Mouse (Mus musculus) heart, embryonic 10.5 days (tissue): ENCODE data around the gene Gm20671. TPM values are rescaled to one million over a fixed set of nuclear protein-coding genes. Genes with fewer than 3 reads are reported as not detected.
"Not testable (repeated sequence)": the region's sequence is repeated elsewhere in the genome, so short reads cannot be mapped to it uniquely, and the experiment has no call there.

Experiments used
- DNase-seq: peaks from one replicate; pipeline ENCODE4 v3.0.0-alpha.2; 2017; ENCODE audit warnings: low spot score
- H3K27ac ChIP-seq: fragments of 300-500 bp; sonication (generic); 2 replicates; pipeline ENCODE4 v1.5.1; 2016; ENCODE audit warnings: mild to moderate bottlenecking
- H3K27me3 ChIP-seq: fragments of 300-500 bp; sonication (generic); 2 replicates; pipeline ENCODE4 v1.6.1; 2016; ENCODE audit warnings: mild to moderate bottlenecking; ENCODE audit not compliant: poor library complexity, insufficient read depth, severe bottlenecking
- H3K36me3 ChIP-seq: fragments of 300-500 bp; sonication (generic); 2 replicates; pipeline ENCODE4 v1.6.1; 2016; ENCODE audit warnings: mild to moderate bottlenecking, moderate library complexity
- H3K4me1 ChIP-seq: fragments of 300-500 bp; sonication (generic); 2 replicates; pipeline ENCODE4 v1.6.1; 2016; ENCODE audit warnings: mild to moderate bottlenecking
- H3K4me3 ChIP-seq: fragments of 300-500 bp; sonication (generic); 2 replicates; pipeline ENCODE4 v1.5.1; 2016; ENCODE audit warnings: mild to moderate bottlenecking, moderate library complexity
- H3K9me3 ChIP-seq: fragments of 300-500 bp; sonication (generic); 2 replicates; pipeline ENCODE4 v1.6.1; 2016; ENCODE audit warnings: mild to moderate bottlenecking, moderate library complexity
- WGBS: fragments of 180-500 bp; shearing (Covaris S2); methylation state at CpG from one replicate; pipeline ENCODE4 v1.1.7; 2016; 5-methylcytosine and 5-hydroxymethylcytosine counted together
- polyA plus RNA-seq: library from polyadenylated mRNA; unstranded; fragments of >200 nt; fragmentation: Nextera tagmentation; extraction: Ambion mirVana; gene quantifications from 2 replicates; pipeline ENCODE4 v1.2.1, GENCODE M21; 2016

The Gm20671 gene
- polyA plus RNA-seq, 1 experiment from 2014 or later, result not detected

DNA sequence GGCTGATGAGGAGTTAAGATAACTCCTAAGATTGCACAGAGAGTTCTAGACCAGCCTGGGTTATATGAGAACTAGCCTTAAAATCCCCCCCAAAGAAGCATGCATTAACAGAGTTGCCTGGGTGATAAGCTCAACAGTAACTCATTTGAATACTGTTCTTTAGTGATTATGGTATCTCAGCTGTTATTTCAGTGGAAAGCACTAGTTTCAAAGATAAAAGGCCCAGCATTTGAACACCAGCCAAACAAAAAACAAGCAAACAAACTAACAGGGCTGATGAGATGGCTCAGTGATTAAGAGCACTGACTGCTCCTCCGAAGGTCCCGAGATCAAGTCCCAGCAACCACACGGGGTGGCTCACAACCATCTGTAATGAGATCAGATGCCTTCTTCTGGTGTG, 22.3 kb upstream of the Gm20671 start:
- Histone ChIP-seq H3K36me3 (peaks cover 56% of the 10 kb centered on the region), H3K27me3 (no peaks in the 10 kb centered on the region), H3K4me1 (peaks cover 12% of the 10 kb centered on the region), H3K4me3 (no peak overlapping the region), H3K27ac (no peak overlapping the region), H3K9me3 (no peaks in the 10 kb centered on the region)
- no peak for DNase-seq
- WGBS, result 92% methylated on average over 3 of the region's 3 CpGs

DNA sequence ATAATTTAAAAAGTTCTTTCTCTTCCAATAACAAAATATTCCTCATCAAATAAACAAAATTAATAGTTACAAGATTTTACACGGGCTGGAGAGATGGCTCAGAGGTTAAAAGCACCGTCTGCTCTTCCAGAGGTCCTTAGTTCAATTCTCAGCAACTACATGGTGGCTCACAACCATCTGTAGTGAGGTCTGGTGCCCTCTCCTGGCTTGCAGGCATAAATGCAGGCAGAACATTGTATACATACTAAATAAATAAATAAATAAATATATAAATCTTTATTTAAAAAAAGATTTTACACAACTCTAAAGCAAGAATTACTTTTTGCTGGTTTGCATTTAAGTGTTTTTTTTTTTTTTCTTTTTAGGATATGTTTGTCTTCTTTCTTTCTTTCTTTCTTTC, 13.1 kb upstream of the Gm20671 start:
- peaks cover 90% of the 10 kb centered on the region for H3K36me3 ChIP-seq
- H3K9me3 ChIP-seq, result no peaks in the 10 kb centered on the region
- H3K27me3 ChIP-seq, result no peaks in the 10 kb centered on the region
- H3K27ac ChIP-seq, result no peak overlapping the region
- DNase-seq, result no peak
- no peaks in the 10 kb centered on the region for H3K4me1 ChIP-seq
- H3K4me3 ChIP-seq, result no peak overlapping the region
- WGBS, result 92% methylated on average over 2 of the region's 2 CpGs

- peaks cover 89% of the 10 kb centered on the region for H3K36me3 ChIP-seq
- no peak overlapping the region for H3K4me3 ChIP-seq
- no peaks in the 10 kb centered on the region for H3K9me3 ChIP-seq
- no peaks in the 10 kb centered on the region for H3K4me1 ChIP-seq
- 92% methylated on average over 5 of the region's 5 CpGs for WGBS
- no peak for DNase-seq
- H3K27ac ChIP-seq, result no peak overlapping the region
- no peaks in the 10 kb centered on the region for H3K27me3 ChIP-seq
These were observed 10.1 kb upstream of the Gm20671 start for GRCm38 (mm10) chr5:32836976-32837375.

- H3K36me3 ChIP-seq, result peaks cover 92% of the 10 kb centered on the region
- no peak for DNase-seq
- no peaks in the 10 kb centered on the region for H3K9me3 ChIP-seq
- no peak overlapping the region for H3K4me3 ChIP-seq
- 80% methylated on average over 1 of the region's 1 CpGs for WGBS
- H3K27me3 ChIP-seq, result no peaks in the 10 kb centered on the region
- H3K4me1 ChIP-seq, result no peaks in the 10 kb centered on the region
- no peak overlapping the region for H3K27ac ChIP-seq
These were observed 7.6 kb upstream of the Gm20671 start for GRCm38 (mm10) chr5:32834497-32834896.

GRCm38 (mm10) chr5:32830054-32830453, 3.1 kb upstream of the Gm20671 start:
- Histone ChIP-seq H3K27me3 (no peaks in the 10 kb centered on the region), H3K9me3 (no peaks in the 10 kb centered on the region), H3K4me3 (no peak overlapping the region), H3K36me3 (peaks cover 91% of the 10 kb centered on the region), H3K27ac (no peak overlapping the region), H3K4me1 (no peaks in the 10 kb centered on the region)
- 87% methylated on average over 2 of the region's 2 CpGs for WGBS
- DNase-seq, result no peak

- not testable (repeated sequence) for H3K9me3 ChIP-seq, H3K4me1 ChIP-seq, H3K4me3 ChIP-seq, H3K27ac ChIP-seq, H3K27me3 ChIP-seq, DNase-seq
- WGBS, result 90% methylated on average over 1 of the region's 1 CpGs
- peaks cover 78% of the 10 kb centered on the region for H3K36me3 ChIP-seq
These were observed 1.9 kb upstream of the Gm20671 start for GRCm38 (mm10) chr5:32828766-32829165.

GRCm38 (mm10) chr5:32820471-32820870, 6.4 kb downstream of the Gm20671 start:
- WGBS, result 93% methylated on average over 8 of the region's 8 CpGs
- no peak for DNase-seq
- no peak overlapping the region for H3K4me3 ChIP-seq
- H3K27me3 ChIP-seq, result no peaks in the 10 kb centered on the region
- no peak overlapping the region for H3K27ac ChIP-seq
- 0 out of 2 replicates have a peak, but pooled peaks cover 3% of the 10 kb centered on the region for H3K4me1 ChIP-seq
- peaks cover 76% of the 10 kb centered on the region for H3K36me3 ChIP-seq
- H3K9me3 ChIP-seq, result no peaks in the 10 kb centered on the region

GRCm38 (mm10) chr5:32815396-32815795, 11.5 kb downstream of the Gm20671 start:
- H3K36me3 ChIP-seq, result peaks cover 76% of the 10 kb centered on the region
- H3K4me3 ChIP-seq, result no peak overlapping the region
- 95% methylated on average over 4 of the region's 4 CpGs for WGBS
- 0 out of 2 replicates have a peak, but pooled peaks cover 3% of the 10 kb centered on the region for H3K4me1 ChIP-seq
- no peaks in the 10 kb centered on the region for H3K27me3 ChIP-seq
- no peak overlapping the region for H3K27ac ChIP-seq
- H3K9me3 ChIP-seq, result no peaks in the 10 kb centered on the region
- no peak for DNase-seq

DNA sequence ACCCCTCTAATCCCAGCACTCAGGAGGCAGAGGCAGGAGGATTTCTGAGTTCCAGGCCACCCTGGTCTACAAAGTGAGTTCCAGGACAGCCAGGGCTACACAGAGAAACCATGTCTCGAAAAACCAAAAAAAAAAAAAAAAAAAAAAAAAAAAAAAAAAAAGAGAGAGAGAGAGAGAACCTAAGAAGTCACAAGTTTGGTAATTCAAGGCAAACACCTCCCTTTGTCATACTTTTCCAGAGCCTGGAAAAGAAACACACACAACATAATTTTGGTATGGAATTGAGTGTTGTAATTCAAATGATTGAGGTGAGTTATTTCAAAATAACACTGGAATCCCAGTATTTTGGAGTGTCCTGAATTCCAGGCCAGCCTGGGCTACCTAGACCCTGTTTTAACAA, 40.5 kb downstream of the Gm20671 start:
- H3K27ac ChIP-seq, H3K4me1 ChIP-seq, H3K27me3 ChIP-seq, H3K9me3 ChIP-seq, H3K4me3 ChIP-seq, DNase-seq: not testable (repeated sequence)
- 50% methylated on average over 1 of the region's 1 CpGs for WGBS
- peaks cover 34% of the 10 kb centered on the region for H3K36me3 ChIP-seq

- DNase-seq, result peak; percentile 97
- 0% methylated on average over 52 of the region's 52 CpGs for WGBS
- H3K27ac ChIP-seq, result peak within 1 kb of the TSS; percentile 82
- H3K36me3 ChIP-seq, result peaks cover 30% of the 10 kb centered on the region; the same call in 1 of the 2 replicates
- H3K4me1 ChIP-seq, result peaks cover 5% of the 10 kb centered on the region; the same call in 1 of the 2 replicates
- no peaks in the 10 kb centered on the region for H3K27me3 ChIP-seq
- no peaks in the 10 kb centered on the region for H3K9me3 ChIP-seq
- H3K4me3 ChIP-seq, result peak within 1 kb of the TSS; percentile 90
These were observed 41.5 kb downstream of the Gm20671 start, which contains the start of gene Pisd for GRCm38 (mm10) chr5:32785313-32785915. TSS of gene Pisd (minus strand) at chr5:32785646.

DNA sequence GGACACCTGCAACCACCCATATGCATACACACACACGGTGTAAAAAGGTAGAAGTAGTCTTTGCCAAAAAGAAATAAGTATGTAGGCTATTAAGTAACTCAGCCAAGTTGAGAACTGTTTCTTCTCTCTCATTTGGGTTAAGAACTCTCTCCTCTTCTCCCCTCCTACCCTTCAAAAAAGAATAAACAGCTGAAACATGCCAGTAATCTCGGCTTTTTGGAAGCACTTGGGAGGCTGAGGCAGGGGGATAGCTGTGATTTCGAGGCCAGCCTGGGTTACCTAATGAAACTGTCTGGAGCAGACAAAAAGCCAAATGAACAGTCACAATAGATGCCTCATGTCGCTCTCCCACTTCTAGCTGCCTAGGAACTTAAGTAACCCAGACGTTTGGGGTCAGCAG, 42.2 kb downstream of the Gm20671 start:
- Histone ChIP-seq H3K4me1 (peaks cover 5% of the 10 kb centered on the region; the same call in 1 of the 2 replicates), H3K27ac (peak overlapping the region; percentile 82), H3K27me3 (no peaks in the 10 kb centered on the region), H3K36me3 (peaks cover 31% of the 10 kb centered on the region; the same call in 1 of the 2 replicates), H3K9me3 (no peaks in the 10 kb centered on the region), H3K4me3 (peak overlapping the region; percentile 90)
- no peak for DNase-seq
- WGBS, result 23% methylated on average over 5 of the region's 5 CpGs

DNA sequence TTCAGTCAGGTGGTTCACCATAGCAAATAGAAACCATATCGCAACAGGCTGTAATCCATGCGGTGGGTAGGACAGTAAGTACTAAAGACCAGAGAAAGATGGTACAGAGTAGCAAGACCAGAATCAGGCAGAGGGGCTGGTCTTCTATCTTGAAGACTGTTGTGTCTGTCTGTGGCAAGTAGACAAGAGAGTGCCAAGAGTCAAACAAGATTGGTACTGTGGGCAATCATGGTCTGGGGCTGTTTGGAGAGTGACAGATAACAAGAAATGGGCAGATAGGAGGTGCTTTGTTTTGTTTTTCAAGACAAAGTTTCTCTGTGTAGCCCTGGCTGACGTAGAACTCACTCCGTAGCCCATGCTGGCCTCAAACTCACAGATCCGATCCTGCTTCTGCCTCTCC, 45.3 kb downstream of the Gm20671 start:
- Histone ChIP-seq H3K27ac (no peak overlapping the region), H3K4me3 (no peak overlapping the region), H3K4me1 (peaks cover 5% of the 10 kb centered on the region; the same call in 1 of the 2 replicates), H3K36me3 (peaks cover 11% of the 10 kb centered on the region; the same call in 1 of the 2 replicates), H3K9me3 (no peaks in the 10 kb centered on the region), H3K27me3 (no peaks in the 10 kb centered on the region)
- no peak for DNase-seq
- WGBS, result 88% methylated on average over 5 of the region's 5 CpGs

DNA sequence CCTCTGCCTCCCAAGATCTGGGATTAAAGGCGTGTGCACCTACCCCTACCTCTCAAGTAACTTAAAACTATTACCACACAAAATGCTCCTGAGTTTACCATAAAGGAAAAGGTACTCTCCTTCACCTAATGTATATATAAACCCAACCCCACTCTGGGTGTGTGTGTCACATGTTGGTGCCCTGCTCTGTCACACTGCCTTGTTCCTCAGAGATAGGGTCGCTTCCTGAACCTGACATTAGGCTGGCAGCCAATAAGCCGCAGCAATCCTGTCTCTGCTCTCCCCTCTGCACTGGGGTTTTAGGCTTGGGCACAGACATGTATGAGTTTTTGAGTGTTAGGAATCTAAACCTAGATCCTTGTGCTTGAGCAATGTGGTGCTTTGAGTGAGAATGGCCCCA, 48.7 kb downstream of the Gm20671 start:
- peaks cover 21% of the 10 kb centered on the region for H3K36me3 ChIP-seq
- 83% methylated on average over 3 of the region's 3 CpGs for WGBS

DNA sequence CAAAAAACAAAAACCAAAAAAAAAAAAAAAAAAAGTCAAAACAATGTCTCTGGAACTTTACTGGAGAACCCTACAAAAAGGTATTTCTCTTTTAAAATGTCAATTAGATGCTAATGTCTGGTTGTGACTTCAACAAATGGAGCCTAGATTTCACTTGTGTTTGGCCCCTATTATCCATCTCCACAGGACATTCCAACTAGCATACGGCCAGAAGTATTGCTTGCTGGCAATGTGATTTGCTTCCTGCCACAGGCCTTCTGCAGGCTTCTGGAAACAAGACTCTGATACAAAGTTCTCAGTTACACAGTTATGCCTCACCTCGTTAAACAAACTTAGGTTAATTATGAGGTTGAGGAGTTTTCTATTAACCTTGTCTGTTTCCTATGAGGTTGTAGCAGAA, 54.5 kb downstream of the Gm20671 start:
- DNase-seq, result no peak
- WGBS, result 88% methylated on average over 2 of the region's 2 CpGs
- Histone ChIP-seq H3K36me3 (peaks cover 21% of the 10 kb centered on the region), H3K27me3 (no peaks in the 10 kb centered on the region), H3K4me1 (no peaks in the 10 kb centered on the region), H3K9me3 (no peaks in the 10 kb centered on the region), H3K27ac (no peak overlapping the region), H3K4me3 (no peak overlapping the region)

More for the DNA sequence above, 48.7 kb downstream of the Gm20671 start:
- Histone ChIP-seq H3K4me1 (no peaks in the 10 kb centered on the region), H3K27me3 (no peaks in the 10 kb centered on the region), H3K9me3 (no peaks in the 10 kb centered on the region), H3K27ac (no peak overlapping the region), H3K4me3 (no peak overlapping the region)
- DNase-seq, result no peak
